Mouse (Mus musculus): ENCODE results near the gene Acer2. TPM values are rescaled to one million over a fixed set of nuclear protein-coding genes. Genes with fewer than 3 reads are reported as not detected.

Gene Acer2
- total and polyA plus RNA-seq, 3 experiments, result 0.35 to 0.84 TPM; not detected in 1

- Histone ChIP-seq H3K27me3 (ENCODE audit: control insufficient read depth in 1 of 2, insufficient read depth in 2 of 2, low read length in 2 of 2) (0 out of 4 replicates have a peak, but pooled peaks cover 0 to 1% of the 10 kb centered on the region in 2 experiments), H3K79me2 (ENCODE audit: control insufficient read depth, insufficient read depth, low read length, poor library complexity) (no peaks in the 10 kb centered on the region; the same call in 1 of the 2 replicates), H3K4me1 (ENCODE audit: control insufficient read depth in 1 of 2, insufficient read depth in 2 of 2, low read length in 2 of 2) (peaks cover 2 to 8% of the 10 kb centered on the region in 2 experiments; a peak in 2 of 4 replicates), H3K27ac (ENCODE audit: control insufficient read depth, low read depth, low read length) (no peak overlapping the region), H3K9ac (ENCODE audit: control insufficient read depth, low read depth, low read length, poor library complexity, severe bottlenecking) (no peak overlapping the region), H3K36me3 (ENCODE audit: control insufficient read depth in 1 of 2, insufficient read depth in 2 of 2, low read length in 2 of 2) (peaks cover 0 to 5% of the 10 kb centered on the region in 2 experiments; a peak in 1 of 4 replicates), H3K4me3 (ENCODE audit: control insufficient read depth in 1 of 2, insufficient read depth in 1 of 2, low read depth in 2 of 2, low read length in 2 of 2) (no peak overlapping the region), H3K9me3 (replicated peaks; ENCODE audit: insufficient read depth, low read length) (no peaks in the 10 kb centered on the region)
- no peak for DNase-seq (ENCODE audit: low read depth, low spot score)
- TF ChIP-seq ZNF384 (IDR thresholded peaks at IDR 0.05; ENCODE audit: low read depth, low read length) (no peak), MEF2A (IDR thresholded peaks at IDR 0.05; ENCODE audit: extremely low read depth, insufficient replicate concordance, low read depth, low read length, poor library complexity, severe bottlenecking) (no peak), ZKSCAN1 (IDR thresholded peaks at IDR 0.05; ENCODE audit: low read depth, low read length) (no peak), CTCF (IDR thresholded peaks at IDR 0.05 in 2 of 3, conservative IDR thresholded peaks at IDR 0.05 in 1 of 3; ENCODE audit: control insufficient read depth in 1 of 3, insufficient read depth in 1 of 3, low read depth in 2 of 3, low read length in 3 of 3, poor library complexity in 1 of 3, severe bottlenecking in 1 of 3) (no peak), ETS1 (IDR thresholded peaks at IDR 0.05; ENCODE audit: low read depth, low read length) (no peak), RAD21 (IDR thresholded peaks at IDR 0.05; ENCODE audit: low read depth, low read length) (no peak), KAT2A (conservative IDR thresholded peaks at IDR 0.05; ENCODE audit: low read depth, low read length) (no peak), GABPA (IDR thresholded peaks at IDR 0.05; ENCODE audit: low read depth, low read length) (no peak), NELFE (IDR thresholded peaks at IDR 0.05; ENCODE audit: low read depth, low read length) (no peak), NRF1 (IDR thresholded peaks at IDR 0.05; ENCODE audit: insufficient read depth, low read depth, low read length, poor library complexity, severe bottlenecking) (no peak), MAFK (IDR thresholded peaks at IDR 0.05; ENCODE audit: borderline replicate concordance, low read depth, low read length) (no peak), EP300 (IDR thresholded peaks at IDR 0.05; ENCODE audit: low read depth in 1 of 2, low read length in 2 of 2) (no peak), POLR2AphosphoS5 (IDR thresholded peaks at IDR 0.05; ENCODE audit: borderline replicate concordance, low read depth, low read length) (no peak), HCFC1 (IDR thresholded peaks at IDR 0.05; ENCODE audit: low read depth, low read length) (no peak)
Observed at GRCm38 (mm10) chr4:86879477-86879876, 5.3 kb downstream of the Acer2 start.

- Histone ChIP-seq H3K9me3 (replicated peaks; ENCODE audit: insufficient read depth, low read length) (no peaks in the 10 kb centered on the region), H3K4me3 (ENCODE audit: control insufficient read depth in 1 of 2, insufficient read depth in 1 of 2, low read depth in 2 of 2, low read length in 2 of 2) (no peak overlapping the region), H3K36me3 (ENCODE audit: control insufficient read depth in 1 of 2, insufficient read depth in 2 of 2, low read length in 2 of 2) (peaks cover 0 to 2% of the 10 kb centered on the region in 2 experiments; a peak in 1 of 4 replicates), H3K4me1 (ENCODE audit: control insufficient read depth in 1 of 2, insufficient read depth in 2 of 2, low read length in 2 of 2) (peaks cover 0 to 2% of the 10 kb centered on the region in 2 experiments; a peak in 2 of 4 replicates), H3K27me3 (ENCODE audit: control insufficient read depth in 1 of 2, insufficient read depth in 2 of 2, low read length in 2 of 2) (0 out of 4 replicates have a peak, but pooled peaks cover 0 to 1% of the 10 kb centered on the region in 2 experiments), H3K27ac (ENCODE audit: control insufficient read depth, low read depth, low read length) (no peak overlapping the region), H3K79me2 (ENCODE audit: control insufficient read depth, insufficient read depth, low read length, poor library complexity) (no peaks in the 10 kb centered on the region), H3K9ac (ENCODE audit: control insufficient read depth, low read depth, low read length, poor library complexity, severe bottlenecking) (no peak overlapping the region)
- TF ChIP-seq CTCF (IDR thresholded peaks at IDR 0.05 in 2 of 3, conservative IDR thresholded peaks at IDR 0.05 in 1 of 3; ENCODE audit: control insufficient read depth in 1 of 3, insufficient read depth in 1 of 3, low read depth in 2 of 3, low read length in 3 of 3, poor library complexity in 1 of 3, severe bottlenecking in 1 of 3), result no peak
- no peak for TF ChIP-seq MYC (IDR thresholded peaks at IDR 0.05; ENCODE audit: low read depth, low read length)
- TF ChIP-seq ZKSCAN1 (IDR thresholded peaks at IDR 0.05; ENCODE audit: low read depth, low read length), result no peak
- no peak for TF ChIP-seq CHD1 (IDR thresholded peaks at IDR 0.05; ENCODE audit: low read depth, low read length)
- TF ChIP-seq TCF12 (IDR thresholded peaks at IDR 0.05; ENCODE audit: low read depth, low read length), result no peak
- no peak for DNase-seq (ENCODE audit: low read depth, low spot score)
Observed at GRCm38 (mm10) chr4:86881178-86881577, 7.0 kb downstream of the Acer2 start.
